ENCODE assay signal across 26 mouse cellular contexts in the genomic region with DNA sequence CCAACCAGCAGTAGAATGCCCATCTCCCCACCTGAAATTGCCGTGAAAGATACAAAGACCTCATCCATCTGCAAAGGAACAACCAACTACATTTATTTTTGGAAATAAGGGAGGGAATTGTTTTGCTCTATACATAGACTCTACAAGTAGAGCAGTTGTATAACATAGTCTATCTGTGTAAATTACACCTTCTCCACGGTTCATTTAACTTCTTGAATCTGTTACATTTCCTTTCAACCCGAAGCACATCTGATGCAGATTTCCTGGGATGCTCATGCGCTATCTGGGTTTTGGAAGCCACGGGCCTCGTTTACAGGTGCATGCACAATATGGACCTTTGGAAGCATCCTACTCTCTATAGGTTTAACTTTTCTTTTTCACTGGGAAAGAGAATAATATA.
"Had no signal": no experiment of that assay in that cellular context is flagged by ENCODE, and none has a peak within 500 bp of the region (broad histone marks: within the 10 kb centered on the region; RNA-seq: fewer than 3 reads in every experiment).

No protein-coding gene starts in this region.

- ATAC-seq: hindbrain, embryonic 16.5 days; inflammation-experienced regulatory T-cells, adult 6 months; intestine, embryonic 15.5 days; intestine, postnatal 0 days; liver, embryonic 12.5 days had no signal

- DNase-seq: gastrocnemius, adult 2 months; gastrocnemius, postnatal 10 days; gastrocnemius, postnatal 25 days; heart, adult 18-20 months; heart, postnatal 10 days; heart, postnatal 4 days; kidney, adult 18-20 months; kidney, adult 8-10 months; kidney, postnatal 10 days; kidney, postnatal 25 days; layer of hippocampus, adult 9-11 months; layer of hippocampus, postnatal 36 days; left cerebral cortex, postnatal 4 days had no signal

- H3K4me3 ChIP-seq: gastrocnemius, adult 2 months; heart, embryonic 10.5 days; heart, embryonic 12.5 days; hindbrain, embryonic 10.5 days; hindbrain, embryonic 12.5 days; intestine, embryonic 15.5 days; limb, embryonic 13.5 days; limb, embryonic 15.5 days; liver, embryonic 12.5 days had no signal

- H3K27ac ChIP-seq: gastrocnemius, adult 2 months; heart, embryonic 10.5 days; hindbrain, embryonic 10.5 days; hindbrain, embryonic 12.5 days; hindbrain, embryonic 14.5 days; intestine, embryonic 15.5 days; limb, embryonic 13.5 days; limb, embryonic 15.5 days; liver, embryonic 12.5 days; liver, embryonic 14.5 days had no signal
